Mouse (Mus musculus): ENCODE results near the gene Fam19a2. TPM values are rescaled to one million over a fixed set of nuclear protein-coding genes. Genes with fewer than 3 reads are reported as not detected.

Fam19a2 gene
- polyA plus RNA-seq, 1 experiment from 2014 or later, result 4.4 TPM

GRCm38 (mm10) chr10:123577823-123578222 lies 314.0 kb downstream of the Fam19a2 start:
- no peak overlapping the region for H3K9ac ChIP-seq
- H3K4me3 ChIP-seq (replicated peaks), result no peak overlapping the region
- no peaks in the 10 kb centered on the region for H3K9me3 ChIP-seq (replicated peaks)
- ATAC-seq (replicated peaks; ENCODE audit: low FRiP score), result no peak
- H3K4me2 ChIP-seq, result no peak overlapping the region
- 89% methylated on average over 4 of the region's 4 CpGs for WGBS
- H3K27ac ChIP-seq, result no peak overlapping the region
- no peaks in the 10 kb centered on the region for H3K27me3 ChIP-seq
- H3K36me3 ChIP-seq, result no peaks in the 10 kb centered on the region
- H3K4me1 ChIP-seq, result 0 out of 2 replicates have a peak, but pooled peaks cover under 1% of the 10 kb centered on the region

GRCm38 (mm10) chr10:123579012-123579411 lies 315.2 kb downstream of the Fam19a2 start:
- Histone ChIP-seq H3K36me3 (no peaks in the 10 kb centered on the region), H3K9ac (no peak overlapping the region), H3K9me3 (replicated peaks) (no peaks in the 10 kb centered on the region), H3K4me1 (no peaks in the 10 kb centered on the region), H3K4me2 (no peak overlapping the region), H3K27ac (no peak overlapping the region), H3K27me3 (no peaks in the 10 kb centered on the region), H3K4me3 (replicated peaks) (no peak overlapping the region)
- 63% methylated on average over 2 of the region's 2 CpGs for WGBS
- no peak for ATAC-seq (replicated peaks; ENCODE audit: low FRiP score)

- no peaks in the 10 kb centered on the region for H3K9me3 ChIP-seq (replicated peaks)
- no peak for ATAC-seq (replicated peaks; ENCODE audit: low FRiP score)
- H3K36me3 ChIP-seq, result no peaks in the 10 kb centered on the region
- no peak overlapping the region for H3K27ac ChIP-seq
- no peaks in the 10 kb centered on the region for H3K27me3 ChIP-seq
- H3K4me1 ChIP-seq, result peaks cover 2% of the 10 kb centered on the region; the same call in 1 of the 2 replicates
- H3K4me2 ChIP-seq, result no peak overlapping the region
- no peak overlapping the region for H3K4me3 ChIP-seq (replicated peaks)
- no peak overlapping the region for H3K9ac ChIP-seq
Observed at GRCm38 (mm10) chr10:123595043-123595442, 331.2 kb downstream of the Fam19a2 start.

GRCm38 (mm10) chr10:123597059-123597458 lies 333.3 kb downstream of the Fam19a2 start:
- Histone ChIP-seq H3K36me3 (no peaks in the 10 kb centered on the region), H3K4me2 (no peak overlapping the region), H3K27me3 (no peaks in the 10 kb centered on the region), H3K4me1 (peaks cover 2% of the 10 kb centered on the region; the same call in 1 of the 2 replicates), H3K4me3 (replicated peaks) (no peak overlapping the region), H3K9ac (no peak overlapping the region), H3K27ac (no peak overlapping the region), H3K9me3 (replicated peaks) (no peaks in the 10 kb centered on the region)
- no peak for ATAC-seq (replicated peaks; ENCODE audit: low FRiP score)
- 83% methylated on average over 3 of the region's 3 CpGs for WGBS

GRCm38 (mm10) chr10:123605671-123606070 lies 341.9 kb downstream of the Fam19a2 start:
- Histone ChIP-seq H3K9ac (no peak overlapping the region), H3K9me3 (replicated peaks) (no peaks in the 10 kb centered on the region), H3K27ac (no peak overlapping the region), H3K4me3 (replicated peaks) (no peak overlapping the region), H3K27me3 (no peaks in the 10 kb centered on the region), H3K4me1 (no peaks in the 10 kb centered on the region), H3K4me2 (no peak overlapping the region), H3K36me3 (no peaks in the 10 kb centered on the region)
- 66% methylated on average over 2 of the region's 2 CpGs for WGBS
- no peak for ATAC-seq (replicated peaks; ENCODE audit: low FRiP score)

- no peak overlapping the region for H3K4me3 ChIP-seq (replicated peaks)
- H3K36me3 ChIP-seq, result no peaks in the 10 kb centered on the region
- no peaks in the 10 kb centered on the region for H3K9me3 ChIP-seq (replicated peaks)
- H3K4me1 ChIP-seq, result no peaks in the 10 kb centered on the region
- no peak for ATAC-seq (replicated peaks; ENCODE audit: low FRiP score)
- 92% methylated on average over 2 of the region's 2 CpGs for WGBS
- no peak overlapping the region for H3K27ac ChIP-seq
- no peak overlapping the region for H3K4me2 ChIP-seq
- H3K9ac ChIP-seq, result no peak overlapping the region
- no peaks in the 10 kb centered on the region for H3K27me3 ChIP-seq
Observed at GRCm38 (mm10) chr10:123626691-123627090, 362.9 kb downstream of the Fam19a2 start.

GRCm38 (mm10) chr10:123629248-123629744 lies 365.5 kb downstream of the Fam19a2 start:
- Histone ChIP-seq H3K27ac (no peak overlapping the region), H3K9ac (no peak overlapping the region), H3K36me3 (no peaks in the 10 kb centered on the region), H3K9me3 (replicated peaks) (no peaks in the 10 kb centered on the region), H3K27me3 (no peaks in the 10 kb centered on the region), H3K4me2 (no peak overlapping the region), H3K4me3 (replicated peaks) (no peak overlapping the region), H3K4me1 (no peaks in the 10 kb centered on the region)
- no peak for ATAC-seq (replicated peaks; ENCODE audit: low FRiP score)
- WGBS, result 75% methylated on average over 5 of the region's 5 CpGs

GRCm38 (mm10) chr10:123632029-123632428 lies 368.2 kb downstream of the Fam19a2 start:
- Histone ChIP-seq H3K36me3 (no peaks in the 10 kb centered on the region), H3K9ac (no peak overlapping the region), H3K9me3 (replicated peaks) (no peaks in the 10 kb centered on the region), H3K27ac (no peak overlapping the region), H3K27me3 (no peaks in the 10 kb centered on the region), H3K4me3 (replicated peaks) (no peak overlapping the region), H3K4me1 (no peaks in the 10 kb centered on the region), H3K4me2 (no peak overlapping the region)
- peak; percentile 58 for ATAC-seq (replicated peaks; ENCODE audit: low FRiP score)
- WGBS, result 40% methylated on average over 5 of the region's 5 CpGs

- no peak overlapping the region for H3K4me3 ChIP-seq (replicated peaks)
- H3K9me3 ChIP-seq (replicated peaks), result no peaks in the 10 kb centered on the region
- no peaks in the 10 kb centered on the region for H3K36me3 ChIP-seq
- H3K9ac ChIP-seq, result no peak overlapping the region
- no peaks in the 10 kb centered on the region for H3K27me3 ChIP-seq
- H3K4me1 ChIP-seq, result no peaks in the 10 kb centered on the region
- ATAC-seq (replicated peaks; ENCODE audit: low FRiP score), result no peak
- H3K27ac ChIP-seq, result no peak overlapping the region
- H3K4me2 ChIP-seq, result no peak overlapping the region
- 89% methylated on average over 5 of the region's 5 CpGs for WGBS
Observed at GRCm38 (mm10) chr10:123636655-123637054, 372.9 kb downstream of the Fam19a2 start.

GRCm38 (mm10) chr10:123637496-123637895 lies 373.7 kb downstream of the Fam19a2 start:
- ATAC-seq (replicated peaks; ENCODE audit: low FRiP score), result no peak
- no peaks in the 10 kb centered on the region for H3K36me3 ChIP-seq
- H3K4me3 ChIP-seq (replicated peaks), result no peak overlapping the region
- no peaks in the 10 kb centered on the region for H3K4me1 ChIP-seq
- no peak overlapping the region for H3K27ac ChIP-seq
- H3K27me3 ChIP-seq, result no peaks in the 10 kb centered on the region
- no peaks in the 10 kb centered on the region for H3K9me3 ChIP-seq (replicated peaks)
- H3K9ac ChIP-seq, result no peak overlapping the region
- H3K4me2 ChIP-seq, result no peak overlapping the region

GRCm38 (mm10) chr10:123645568-123645967 lies 381.8 kb downstream of the Fam19a2 start:
- Histone ChIP-seq H3K4me2 (no peak overlapping the region), H3K4me1 (no peaks in the 10 kb centered on the region), H3K9ac (no peak overlapping the region), H3K36me3 (no peaks in the 10 kb centered on the region), H3K27ac (no peak overlapping the region), H3K27me3 (no peaks in the 10 kb centered on the region), H3K4me3 (replicated peaks) (no peak overlapping the region), H3K9me3 (replicated peaks) (no peaks in the 10 kb centered on the region)
- no peak for ATAC-seq (replicated peaks; ENCODE audit: low FRiP score)
- whole genome bisulfite sequencing, result 91% methylated on average over 4 of the region's 4 CpGs

GRCm38 (mm10) chr10:123671208-123671607 lies 407.4 kb downstream of the Fam19a2 start:
- Histone ChIP-seq H3K4me2 (no peak overlapping the region), H3K27me3 (no peaks in the 10 kb centered on the region), H3K4me3 (replicated peaks) (no peak overlapping the region), H3K36me3 (no peaks in the 10 kb centered on the region), H3K9me3 (replicated peaks) (no peaks in the 10 kb centered on the region), H3K27ac (no peak overlapping the region), H3K9ac (no peak overlapping the region), H3K4me1 (peaks cover 16% of the 10 kb centered on the region; the same call in 1 of the 2 replicates)
- peak; percentile 66 for ATAC-seq (replicated peaks; ENCODE audit: low FRiP score)

- Histone ChIP-seq H3K4me1 (peaks cover 14% of the 10 kb centered on the region; the same call in 1 of the 2 replicates), H3K9me3 (replicated peaks) (no peaks in the 10 kb centered on the region), H3K36me3 (no peaks in the 10 kb centered on the region), H3K4me3 (replicated peaks) (no peak overlapping the region), H3K4me2 (no peak overlapping the region), H3K27ac (no peak overlapping the region; the same call in 1 of the 2 replicates), H3K27me3 (no peaks in the 10 kb centered on the region), H3K9ac (no peak overlapping the region)
- 24% methylated on average over 7 of the region's 7 CpGs for WGBS
- no peak for ATAC-seq (replicated peaks; ENCODE audit: low FRiP score)
Observed at GRCm38 (mm10) chr10:123678284-123678864, 414.6 kb downstream of the Fam19a2 start.
